Mouse (Mus musculus) myocyte (in vitro differentiated cells): ENCODE data around the gene Rabgef1.

Experiments used
- CEBPB ChIP-seq: IDR thresholded peaks from 2 replicates; pipeline ENCODE4 v1.6.1; 2011; ENCODE audit warnings: mild to moderate bottlenecking, moderate library complexity; ENCODE audit not compliant: poor library complexity, insufficient read depth, severe bottlenecking
- E2F4 ChIP-seq: IDR thresholded peaks from one replicate; pipeline ENCODE4 v1.6.1; 2011; ENCODE audit warnings: mild to moderate bottlenecking, control low read depth, moderate library complexity; ENCODE audit not compliant: insufficient read depth
- MAX ChIP-seq: IDR thresholded peaks from one replicate; pipeline ENCODE4 v1.6.1; 2011; ENCODE audit warnings: low read depth, mild to moderate bottlenecking, control low read depth
- MYOD1 ChIP-seq, 3 experiments: IDR thresholded peaks; one replicate each; pipeline ENCODE4 v1.6.1; 2011; ENCODE audit warnings: control low read depth in 2 of 3, low read depth in 2 of 3, mild to moderate bottlenecking in 2 of 3, moderate library complexity in 1 of 3; ENCODE audit not compliant: insufficient read length in 2 of 3, control insufficient read depth in 1 of 3
- MYOG ChIP-seq, 3 experiments: IDR thresholded peaks; one replicate each; pipeline ENCODE4 v1.6.1; 2011; ENCODE audit warnings: control low read depth in 2 of 3, low read depth in 2 of 3, mild to moderate bottlenecking in 2 of 3; ENCODE audit not compliant: insufficient read length in 2 of 3, control insufficient read depth in 1 of 3, insufficient read depth in 1 of 3
- POLR2A ChIP-seq: IDR thresholded peaks from one replicate; pipeline ENCODE4 v1.6.1; 2011; ENCODE audit warnings: low read depth, mild to moderate bottlenecking, control low read depth, moderate library complexity; ENCODE audit not compliant: insufficient read length
- POLR2AphosphoS2 ChIP-seq: IDR thresholded peaks from one replicate; pipeline ENCODE4 v1.6.1; 2011; ENCODE audit warnings: low read depth, control low read depth; ENCODE audit not compliant: insufficient read length
- REST ChIP-seq: IDR thresholded peaks from one replicate; pipeline ENCODE4 v1.6.1; 2011; ENCODE audit warnings: mild to moderate bottlenecking, control low read depth, moderate library complexity; ENCODE audit not compliant: insufficient read depth, insufficient read length
- SRF ChIP-seq: IDR thresholded peaks from one replicate; pipeline ENCODE4 v1.6.1; 2011; ENCODE audit warnings: low read depth; ENCODE audit not compliant: control insufficient read depth, insufficient read length
- TCF12 ChIP-seq: IDR thresholded peaks from one replicate; pipeline ENCODE4 v1.6.1; 2011; ENCODE audit warnings: mild to moderate bottlenecking, control low read depth; ENCODE audit not compliant: poor library complexity, insufficient read depth, severe bottlenecking
- TCF3 ChIP-seq: IDR thresholded peaks from one replicate; pipeline ENCODE4 v1.6.1; 2011; ENCODE audit warnings: low read depth, control low read depth; ENCODE audit not compliant: insufficient read length
- USF1 ChIP-seq: IDR thresholded peaks from one replicate; pipeline ENCODE4 v1.6.1; 2011; ENCODE audit warnings: low read depth, mild to moderate bottlenecking, control low read depth, moderate library complexity

DNA sequence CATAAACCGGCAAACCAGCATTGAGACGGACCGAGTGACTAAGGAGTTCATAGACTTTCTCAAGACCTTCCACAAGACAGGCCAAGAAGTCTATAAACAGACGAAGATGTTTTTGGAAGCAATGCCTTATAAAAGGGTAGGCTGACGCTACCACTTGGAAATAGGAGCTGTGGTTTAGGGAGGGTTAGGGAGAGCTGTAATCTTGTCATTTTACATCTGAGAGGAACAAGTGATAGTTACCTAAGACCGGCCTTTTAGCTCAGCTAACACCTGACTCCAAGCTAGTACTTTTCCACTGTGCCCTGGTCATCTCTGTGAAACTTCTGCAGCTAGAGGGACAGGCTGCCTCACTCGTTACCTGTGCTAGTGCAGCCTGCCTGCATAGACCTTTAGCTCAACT lies 26.4 kb downstream of the Rabgef1 start:
- TF ChIP-seq USF1 (no peak), POLR2A (no peak), CEBPB (no peak), E2F4 (no peak), POLR2AphosphoS2 (no peak), TCF12 (no peak), SRF (no peak), MAX (no peak), TCF3 (no peak), MYOG (IDR thresholded peaks at IDR 0.05; ENCODE audit: control insufficient read depth in 1 of 3, insufficient read depth in 1 of 3, insufficient read length in 2 of 3, low read depth in 2 of 3) (no peak), MYOD1 (IDR thresholded peaks at IDR 0.05; ENCODE audit: control insufficient read depth in 1 of 3, insufficient read length in 2 of 3, low read depth in 2 of 3) (no peak), REST (no peak)
